Mouse (Mus musculus): ENCODE results near the gene Scarb2. TPM values are rescaled to one million over a fixed set of nuclear protein-coding genes. Genes with fewer than 3 reads are reported as not detected.

The Scarb2 gene
- polyA plus RNA-seq, 1 experiment = 71.5 TPM

DNA sequence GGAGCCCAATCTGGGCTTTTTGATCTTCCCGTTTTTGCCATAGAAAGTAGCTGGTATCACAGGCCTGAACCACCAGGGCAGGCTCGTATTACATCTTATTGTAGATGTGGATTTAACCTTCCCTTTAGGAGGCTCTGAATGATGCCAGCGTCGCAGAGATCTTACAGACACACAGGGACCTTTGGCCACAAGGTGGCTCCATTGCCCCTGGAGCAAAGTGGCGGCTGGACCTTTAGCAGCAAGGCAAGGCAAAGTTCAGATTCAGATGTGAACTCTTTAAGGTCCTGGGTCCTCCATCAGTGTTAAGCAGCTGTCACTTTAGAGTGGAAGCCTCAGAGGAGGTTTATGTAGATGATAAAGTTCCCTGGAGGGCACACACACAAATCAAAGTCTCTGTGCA is 45.3 kb downstream of the Scarb2 start:
- DNase-seq (ENCODE audit: low read depth) = peak; percentile 61
- TF ChIP-seq POLR2A (IDR thresholded peaks at IDR 0.05; ENCODE audit: borderline replicate concordance, extremely low read depth, insufficient read depth, insufficient read length, poor library complexity, severe bottlenecking) (no peak), CTCF (IDR thresholded peaks at IDR 0.05; ENCODE audit: borderline replicate concordance, extremely low read depth, insufficient read depth, insufficient read length) (peak; percentile 70)

DNA sequence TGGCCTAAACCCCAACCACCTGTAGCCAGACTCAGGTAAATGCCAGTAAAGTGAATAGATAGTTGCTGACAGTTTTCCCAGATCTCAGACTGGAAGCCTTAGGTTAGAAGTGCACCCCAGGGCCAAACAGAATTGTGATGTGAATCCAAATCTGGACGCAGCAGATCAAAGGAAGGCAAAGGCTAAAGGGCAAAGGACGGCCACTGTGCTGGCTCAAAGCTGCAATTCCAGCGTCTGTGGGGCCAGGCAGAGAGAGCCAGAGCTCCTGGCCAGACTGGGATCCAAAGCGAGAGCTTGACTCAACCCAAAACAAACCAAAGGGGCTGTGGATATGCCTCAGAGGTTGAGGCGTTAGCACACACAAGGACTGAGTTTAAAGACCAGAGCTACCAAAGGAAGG is 47.9 kb downstream of the Scarb2 start:
- DNase-seq (ENCODE audit: low read depth) = no peak
- TF ChIP-seq CTCF (IDR thresholded peaks at IDR 0.05; ENCODE audit: borderline replicate concordance, extremely low read depth, insufficient read depth, insufficient read length) (no peak), POLR2A (IDR thresholded peaks at IDR 0.05; ENCODE audit: borderline replicate concordance, extremely low read depth, insufficient read depth, insufficient read length, poor library complexity, severe bottlenecking) (no peak)

DNA sequence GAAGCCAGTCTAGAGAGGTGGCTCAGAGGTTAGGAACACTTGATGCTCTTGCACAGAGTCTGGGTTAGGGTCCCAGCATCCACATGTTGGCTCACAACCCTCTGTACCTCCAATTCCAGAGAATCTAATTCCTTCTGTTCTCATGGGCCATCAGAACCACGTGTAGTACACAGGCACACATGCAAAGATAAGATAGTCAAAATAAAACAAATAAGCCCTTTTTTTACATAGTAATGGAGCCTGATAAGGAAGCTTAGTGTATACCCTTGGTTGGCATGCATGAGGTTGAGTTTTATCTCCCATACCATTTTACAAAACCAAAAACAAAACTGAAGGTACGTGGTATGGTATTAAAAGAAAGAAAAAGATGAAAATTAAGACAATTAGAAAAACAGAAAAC is 49.2 kb downstream of the Scarb2 start:
- TF ChIP-seq CTCF (IDR thresholded peaks at IDR 0.05; ENCODE audit: borderline replicate concordance, extremely low read depth, insufficient read depth, insufficient read length) (no peak), POLR2A (IDR thresholded peaks at IDR 0.05; ENCODE audit: borderline replicate concordance, extremely low read depth, insufficient read depth, insufficient read length, poor library complexity, severe bottlenecking) (no peak)
- no peak for DNase-seq (ENCODE audit: low read depth)

DNA sequence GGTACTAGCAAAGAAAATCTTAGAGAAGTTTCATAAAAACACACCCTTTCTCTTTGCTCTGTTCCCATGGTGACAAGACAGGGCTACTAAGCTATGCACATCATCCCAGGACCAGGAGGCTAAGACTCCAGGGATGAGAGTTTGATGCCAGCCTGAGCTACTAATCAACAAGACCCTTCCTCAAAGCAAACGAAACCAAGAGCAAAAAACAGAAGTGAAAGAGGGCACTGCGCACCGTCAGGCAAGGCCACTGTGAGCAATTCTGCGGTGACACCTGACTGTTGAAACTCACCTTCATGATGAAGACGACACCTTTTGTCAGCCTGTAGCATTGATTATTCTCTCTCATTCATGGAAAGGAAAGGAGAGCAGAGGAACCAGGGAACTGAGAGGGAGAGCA is 53.8 kb downstream of the Scarb2 start:
- no peak for DNase-seq (ENCODE audit: low read depth)
- no peak for TF ChIP-seq POLR2A (IDR thresholded peaks at IDR 0.05; ENCODE audit: borderline replicate concordance, extremely low read depth, insufficient read depth, insufficient read length, poor library complexity, severe bottlenecking)
- no peak for TF ChIP-seq CTCF (IDR thresholded peaks at IDR 0.05; ENCODE audit: borderline replicate concordance, extremely low read depth, insufficient read depth, insufficient read length)

DNA sequence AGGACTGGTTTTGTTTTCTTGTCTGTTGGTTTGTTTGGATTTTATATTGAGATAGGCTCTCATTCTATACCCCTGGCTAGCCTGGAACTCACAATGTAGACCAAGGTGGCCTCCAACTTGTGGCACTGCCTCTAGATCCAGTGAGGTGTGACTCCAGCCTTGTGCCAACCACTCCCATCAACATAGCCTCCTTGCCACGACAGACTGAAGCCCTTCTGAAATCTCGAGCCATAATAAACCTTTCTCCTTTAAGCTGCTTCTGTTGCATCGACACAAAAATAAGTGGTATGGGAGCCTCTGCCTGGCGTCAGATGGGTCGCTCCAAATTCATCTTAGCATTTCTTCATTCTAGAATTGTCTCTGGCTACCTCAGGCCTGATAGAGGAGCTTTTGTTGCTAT is 59.9 kb downstream of the Scarb2 start:
- TF ChIP-seq POLR2A (IDR thresholded peaks at IDR 0.05; ENCODE audit: borderline replicate concordance, extremely low read depth, insufficient read depth, insufficient read length, poor library complexity, severe bottlenecking) (no peak), CTCF (IDR thresholded peaks at IDR 0.05; ENCODE audit: borderline replicate concordance, extremely low read depth, insufficient read depth, insufficient read length) (no peak)
- DNase-seq (ENCODE audit: low read depth) = no peak

DNA sequence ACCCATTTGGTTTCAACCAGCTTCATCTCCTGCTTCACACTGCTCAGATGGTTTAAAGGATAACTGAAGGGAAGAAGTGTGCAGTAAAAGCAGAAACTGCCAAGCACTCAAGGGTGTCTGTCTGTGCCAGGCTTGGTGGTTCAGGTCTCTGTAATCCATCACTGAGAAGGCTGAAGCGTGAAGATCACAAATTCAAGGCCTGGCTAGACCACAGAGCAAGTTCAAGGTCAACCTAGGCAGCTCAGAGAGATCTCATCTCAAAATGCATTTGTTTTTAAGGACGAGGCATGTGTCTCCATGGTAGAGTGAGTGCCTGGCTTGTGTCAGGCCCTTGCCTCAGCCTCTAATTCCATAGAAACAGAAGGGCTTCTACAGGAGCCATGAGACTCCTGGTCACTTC is 61.6 kb downstream of the Scarb2 start:
- DNase-seq (ENCODE audit: low read depth) = no peak
- no peak for TF ChIP-seq CTCF (IDR thresholded peaks at IDR 0.05; ENCODE audit: borderline replicate concordance, extremely low read depth, insufficient read depth, insufficient read length)

DNA sequence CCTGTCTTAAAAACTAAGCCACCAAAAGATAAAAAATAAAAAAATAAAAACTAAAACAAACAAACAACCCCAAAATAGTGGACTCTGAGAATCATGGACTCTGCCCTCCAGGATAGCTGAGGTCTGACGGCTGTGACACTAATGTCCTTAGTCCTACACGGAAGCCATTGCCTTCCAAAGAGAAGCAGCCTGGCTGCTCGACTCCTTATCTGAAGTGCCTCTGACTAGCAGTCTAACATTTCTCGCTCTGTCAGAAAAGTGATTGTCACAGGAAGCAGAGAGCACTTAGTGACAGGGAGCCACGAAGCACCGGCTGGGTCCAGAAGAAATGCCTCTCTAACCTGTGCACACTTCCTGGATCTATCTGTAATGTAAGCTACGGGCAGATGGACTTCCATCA is 63.7 kb downstream of the Scarb2 start:
- TF ChIP-seq CTCF (IDR thresholded peaks at IDR 0.05; ENCODE audit: borderline replicate concordance, extremely low read depth, insufficient read depth, insufficient read length) (no peak), POLR2A (IDR thresholded peaks at IDR 0.05; ENCODE audit: borderline replicate concordance, extremely low read depth, insufficient read depth, insufficient read length, poor library complexity, severe bottlenecking) (no peak)
- no peak for DNase-seq (ENCODE audit: low read depth)

DNA sequence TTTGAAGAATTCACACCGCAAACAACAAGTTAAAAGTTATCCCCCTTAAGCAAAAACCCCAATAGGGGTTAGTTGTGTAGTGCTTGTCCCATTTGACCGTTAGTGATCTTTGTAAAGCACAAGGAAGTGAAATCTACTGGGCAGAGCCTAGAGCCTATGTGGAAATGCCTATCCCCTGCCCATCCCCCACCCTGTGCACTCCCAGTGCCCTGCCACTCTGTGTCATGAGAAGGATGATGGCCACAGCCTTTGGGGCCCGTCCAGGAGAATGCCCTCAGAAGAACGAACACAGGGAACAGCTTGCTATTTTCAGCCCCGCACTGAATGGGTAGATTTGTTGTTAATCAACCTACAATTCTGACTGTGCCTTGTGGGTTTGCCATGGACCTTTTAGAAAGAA is 65.1 kb downstream of the Scarb2 start:
- DNase-seq (ENCODE audit: low read depth) = no peak
- TF ChIP-seq CTCF (IDR thresholded peaks at IDR 0.05; ENCODE audit: borderline replicate concordance, extremely low read depth, insufficient read depth, insufficient read length) (no peak), POLR2A (IDR thresholded peaks at IDR 0.05; ENCODE audit: borderline replicate concordance, extremely low read depth, insufficient read depth, insufficient read length, poor library complexity, severe bottlenecking) (no peak)

DNA sequence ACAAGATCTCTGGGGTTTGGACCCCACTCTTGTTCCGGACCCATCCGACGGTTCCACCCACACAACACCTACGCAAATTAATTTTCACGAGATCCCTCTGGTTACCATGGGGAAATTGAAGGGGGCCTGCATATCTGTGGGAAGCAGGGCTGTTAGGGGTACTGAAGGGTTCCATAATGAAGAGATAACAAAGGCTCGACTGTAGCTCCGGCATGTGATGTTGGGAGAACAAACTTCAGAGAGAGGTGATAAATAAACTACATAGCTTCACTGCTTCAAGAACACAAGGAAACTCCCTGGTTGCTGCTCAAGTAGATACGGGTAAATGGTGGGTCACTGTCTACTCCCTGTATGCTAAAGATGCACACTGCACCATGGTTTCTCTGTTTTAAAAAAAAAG is 68.1 kb downstream of the Scarb2 start:
- TF ChIP-seq CTCF (IDR thresholded peaks at IDR 0.05; ENCODE audit: borderline replicate concordance, extremely low read depth, insufficient read depth, insufficient read length) (no peak), POLR2A (IDR thresholded peaks at IDR 0.05; ENCODE audit: borderline replicate concordance, extremely low read depth, insufficient read depth, insufficient read length, poor library complexity, severe bottlenecking) (no peak)

DNA sequence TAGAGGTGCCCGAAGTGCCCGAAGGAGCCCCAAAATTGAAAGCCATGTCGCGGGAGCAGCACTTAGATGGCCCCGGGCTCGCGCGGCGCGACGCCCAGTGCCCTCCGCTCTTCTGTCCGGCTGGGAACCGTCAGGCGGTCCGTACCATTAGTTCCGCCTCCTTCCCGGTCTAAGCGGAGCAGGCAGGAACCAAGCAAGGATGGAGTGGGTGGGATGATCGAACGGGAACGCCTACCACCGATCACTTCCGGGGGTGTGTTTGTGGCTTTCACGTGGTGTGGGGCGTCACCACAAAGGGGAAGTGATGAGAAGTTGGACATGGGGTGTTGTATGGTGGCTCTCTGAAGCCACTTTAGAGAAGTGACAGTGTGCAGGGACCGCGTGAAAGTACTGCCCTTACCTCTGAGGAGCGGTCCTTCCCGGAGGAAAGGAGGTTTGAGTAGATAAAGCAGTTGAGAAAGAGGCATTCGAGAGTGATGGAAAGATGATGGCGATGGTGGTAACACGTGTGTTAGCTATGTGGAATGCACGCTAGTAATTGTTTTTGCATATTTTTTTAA is 71.5 kb downstream of the Scarb2 start, which contains the start of gene Nup54:
Nup54 (minus strand) TSS at position 195 of the 560 bp plus-strand sequence.
- DNase-seq (ENCODE audit: low read depth) = peak; percentile 99
- TF ChIP-seq CTCF (IDR thresholded peaks at IDR 0.05; ENCODE audit: borderline replicate concordance, extremely low read depth, insufficient read depth, insufficient read length) (no peak), POLR2A (IDR thresholded peaks at IDR 0.05; ENCODE audit: borderline replicate concordance, extremely low read depth, insufficient read depth, insufficient read length, poor library complexity, severe bottlenecking) (peak; percentile 81; the same call in 1 of the 2 replicates)

More for the DNA sequence above, 68.1 kb downstream of the Scarb2 start:
- DNase-seq (ENCODE audit: low read depth) = no peak

DNA sequence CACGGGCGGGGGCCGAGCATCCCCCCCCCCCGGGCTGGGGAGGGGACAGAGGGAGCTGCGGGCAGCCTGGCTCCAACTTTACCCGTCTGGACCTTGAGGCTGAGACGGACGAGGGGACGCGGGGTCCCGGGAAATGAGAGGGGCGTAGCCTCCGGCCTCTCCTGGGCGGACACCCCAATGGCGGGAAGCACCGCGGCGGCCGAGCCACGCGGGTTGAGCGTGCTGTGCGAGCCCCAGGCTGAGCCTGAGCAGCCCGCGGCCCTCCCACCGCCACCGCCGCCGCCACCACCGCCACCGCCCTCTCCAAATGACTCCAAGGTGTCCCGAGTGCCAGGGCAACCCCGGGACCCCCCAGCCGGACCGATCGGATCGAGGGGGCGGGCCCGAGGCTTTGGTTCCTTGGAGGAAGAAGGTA is 72.1 kb downstream of the Scarb2 start:
- no peak for DNase-seq (ENCODE audit: low read depth)

DNA sequence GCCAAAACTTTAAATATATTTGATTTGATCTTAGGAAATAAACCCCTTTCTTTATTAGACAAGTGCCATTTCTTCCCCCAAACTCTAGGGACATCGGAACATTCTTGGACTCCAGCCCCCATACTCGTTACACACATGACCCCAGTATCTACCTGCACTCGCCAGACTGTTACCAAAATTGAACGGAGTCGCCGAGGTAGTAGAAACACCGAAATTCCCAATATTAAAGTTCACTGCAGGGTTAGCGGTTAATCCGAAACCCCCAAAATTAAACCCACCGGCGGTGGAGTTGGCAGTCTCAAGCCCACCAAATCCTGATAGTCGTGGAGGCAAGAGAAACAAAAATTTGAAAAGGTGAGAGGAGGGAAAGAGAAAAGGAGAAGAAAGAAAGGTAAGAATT is 72.6 kb downstream of the Scarb2 start:
- TF ChIP-seq POLR2A (IDR thresholded peaks at IDR 0.05; ENCODE audit: borderline replicate concordance, extremely low read depth, insufficient read depth, insufficient read length, poor library complexity, severe bottlenecking) (no peak), CTCF (IDR thresholded peaks at IDR 0.05; ENCODE audit: borderline replicate concordance, extremely low read depth, insufficient read depth, insufficient read length) (no peak)
- peak; percentile 15 for DNase-seq (ENCODE audit: low read depth)

More for the DNA sequence above, 72.1 kb downstream of the Scarb2 start:
- no peak for TF ChIP-seq POLR2A (IDR thresholded peaks at IDR 0.05; ENCODE audit: borderline replicate concordance, extremely low read depth, insufficient read depth, insufficient read length, poor library complexity, severe bottlenecking)
- TF ChIP-seq CTCF (IDR thresholded peaks at IDR 0.05; ENCODE audit: borderline replicate concordance, extremely low read depth, insufficient read depth, insufficient read length) = no peak
